Mouse (Mus musculus) neural tube, embryonic 11.5 days (tissue): ENCODE measurements at regions not wholly inside any gene's neighbourhood (a gene's known extent, or its start where the extent isn't known, plus 50 kb on each side); places are given as distances from the start of the nearest gene placed in this dataset.

Source experiments
- ATAC-seq: fragments of 200-750 bp; cut with Nextera tagmentation; 2 replicates; pipeline ENCODE4 v1.8.0; 2017; ENCODE audit warnings: moderate number of reproducible peaks, mild to moderate bottlenecking, moderate TSS enrichment, moderate library complexity; ENCODE audit not compliant: insufficient read depth, low FRiP score, low TSS enrichment
- DNase-seq: peaks from one replicate; pipeline ENCODE4 v3.0.0-alpha.2; 2015; ENCODE audit warnings: low spot score
- H3K27ac ChIP-seq: fragments of 300-500 bp; sonication (generic); 2 replicates; pipeline ENCODE4 v1.5.1; 2014; ENCODE audit warnings: low read depth, mild to moderate bottlenecking, low read length
- H3K27me3 ChIP-seq: fragments of 300-500 bp; sonication (generic); 2 replicates; pipeline ENCODE4 v1.6.1; 2014; ENCODE audit warnings: mild to moderate bottlenecking, low read length, mixed read lengths; ENCODE audit not compliant: control insufficient read depth, insufficient read depth
- H3K36me3 ChIP-seq: fragments of 300-500 bp; sonication (generic); 2 replicates; pipeline ENCODE4 v1.6.1; 2014; ENCODE audit warnings: mild to moderate bottlenecking, low read length, moderate library complexity, mixed read lengths; ENCODE audit not compliant: control insufficient read depth, insufficient read depth
- H3K4me1 ChIP-seq: fragments of 300-500 bp; sonication (generic); 2 replicates; pipeline ENCODE4 v1.6.1; 2014; ENCODE audit warnings: low read length, mixed read lengths; ENCODE audit not compliant: control insufficient read depth, insufficient read depth
- H3K4me2 ChIP-seq: fragments of 300-500 bp; sonication (generic); 2 replicates; pipeline ENCODE4 v1.6.1; 2014; ENCODE audit warnings: low read depth, mild to moderate bottlenecking, moderate library complexity
- H3K4me3 ChIP-seq: fragments of 300-500 bp; sonication (generic); 2 replicates; pipeline ENCODE4 v1.5.1; 2014; ENCODE audit warnings: low read depth, low read length
- H3K9ac ChIP-seq: fragments of 300-500 bp; sonication (generic); 2 replicates; pipeline ENCODE4 v1.6.1; 2014; ENCODE audit warnings: mild to moderate bottlenecking, low read length
- H3K9me3 ChIP-seq: fragments of 300-500 bp; sonication (generic); 2 replicates; pipeline ENCODE4 v1.6.1; 2016; ENCODE audit warnings: low read length; ENCODE audit not compliant: control insufficient read depth
- WGBS: fragments of 180-500 bp; shearing (Covaris S2); extraction: QIAGEN DNeasy Blood & Tissue Kit; methylation state at CpG from one replicate; pipeline ENCODE4 v1.1.7; 2014; 5-methylcytosine and 5-hydroxymethylcytosine counted together

DNA sequence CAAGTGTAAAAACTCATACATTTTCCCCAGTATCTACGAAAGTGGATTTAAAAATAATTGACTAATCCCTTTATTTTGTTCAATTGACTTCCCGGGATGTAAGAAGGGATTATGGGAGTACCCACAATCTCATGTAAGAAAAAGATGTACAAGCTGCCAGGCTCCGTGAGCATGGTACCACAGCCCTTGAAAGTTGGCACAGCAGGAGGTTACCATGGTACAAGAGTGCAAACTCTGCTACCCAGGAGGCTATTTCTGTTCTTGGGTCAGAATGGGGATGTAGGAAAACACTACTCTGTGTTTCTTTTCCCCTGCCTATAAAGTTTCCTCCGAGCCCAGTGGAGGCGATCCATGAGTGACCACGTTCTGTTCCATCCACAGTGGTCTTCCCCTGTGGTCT is 113.9 kb upstream of the Hdac4 start:
- H3K27ac ChIP-seq, result no peak overlapping the region
- no peaks in the 10 kb centered on the region for H3K4me1 ChIP-seq
- WGBS, result 87% methylated on average over 6 of the region's 6 CpGs
- H3K9ac ChIP-seq, result no peak overlapping the region
- H3K36me3 ChIP-seq, result no peaks in the 10 kb centered on the region
- ATAC-seq (no peak), DNase-seq (no peak)
- H3K4me2 ChIP-seq, result no peak overlapping the region
- no peak overlapping the region for H3K4me3 ChIP-seq
- H3K27me3 ChIP-seq, result no peaks in the 10 kb centered on the region
- H3K9me3 ChIP-seq, result no peaks in the 10 kb centered on the region

GRCm38 (mm10) chr1:92308537-92308936 is 113.0 kb upstream of the Hdac4 start:
- no peak overlapping the region for H3K27ac ChIP-seq
- no peaks in the 10 kb centered on the region for H3K36me3 ChIP-seq
- ATAC-seq (no peak), DNase-seq (no peak)
- no peak overlapping the region for H3K4me2 ChIP-seq
- H3K9me3 ChIP-seq, result no peaks in the 10 kb centered on the region
- no peak overlapping the region for H3K4me3 ChIP-seq
- no peaks in the 10 kb centered on the region for H3K27me3 ChIP-seq
- 88% methylated on average over 3 of the region's 3 CpGs for WGBS
- H3K4me1 ChIP-seq, result no peaks in the 10 kb centered on the region
- H3K9ac ChIP-seq, result no peak overlapping the region

DNA sequence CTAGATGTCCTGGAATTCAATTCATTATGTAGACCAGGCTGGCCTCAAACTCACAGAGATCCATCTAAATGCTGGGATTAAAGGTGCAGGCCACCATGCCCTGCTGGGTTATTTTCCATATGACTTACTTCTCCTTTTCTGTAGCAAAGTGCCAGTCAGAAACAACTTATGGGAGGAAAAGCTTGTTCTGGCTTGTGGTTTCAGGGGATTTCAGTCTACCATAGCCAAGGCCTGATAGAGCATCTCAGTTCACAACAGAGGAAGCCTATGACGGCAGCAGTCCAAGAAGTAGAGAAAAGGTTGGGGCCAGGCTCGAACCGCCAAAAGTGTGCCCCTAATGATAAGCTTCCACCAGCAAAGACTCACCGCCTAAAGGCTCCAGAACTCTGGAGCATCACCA is 110.5 kb upstream of the Hdac4 start:
- WGBS, result 91% methylated on average over 4 of the region's 4 CpGs
- Histone ChIP-seq H3K27ac (no peak overlapping the region), H3K36me3 (no peaks in the 10 kb centered on the region), H3K4me1 (no peaks in the 10 kb centered on the region), H3K4me3 (no peak overlapping the region), H3K4me2 (no peak overlapping the region), H3K9me3 (no peaks in the 10 kb centered on the region), H3K27me3 (no peaks in the 10 kb centered on the region), H3K9ac (no peak overlapping the region)
- DNase-seq, result no peak
- no peak for ATAC-seq

DNA sequence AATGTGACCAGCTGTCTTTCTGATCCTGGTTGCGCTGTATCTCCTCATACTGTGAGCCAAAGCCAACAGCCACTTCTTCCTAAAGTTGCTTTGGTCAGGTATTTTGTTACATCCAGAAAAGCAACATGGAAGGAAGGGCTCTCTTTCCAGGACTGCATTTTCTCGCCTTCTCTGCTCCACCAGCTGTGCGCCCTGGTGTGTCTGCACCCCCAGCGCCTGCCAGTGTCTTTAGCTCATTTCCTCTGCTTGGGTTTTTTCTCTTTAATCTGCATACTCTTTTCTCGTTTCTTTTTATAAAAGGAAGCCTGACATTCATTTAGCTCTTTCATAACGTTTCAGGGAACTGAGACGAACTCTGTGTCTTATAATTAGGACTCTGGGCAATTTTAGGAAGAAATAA is 103.5 kb upstream of the Hdac4 start:
- WGBS, result 73% methylated on average over 7 of the region's 7 CpGs

GRCm38 (mm10) chr1:92292681-92293380 is 97.3 kb upstream of the Hdac4 start:
- no peak overlapping the region for H3K27ac ChIP-seq
- WGBS, result 69% methylated on average over 7 of the region's 7 CpGs

More for the DNA sequence above, 103.5 kb upstream of the Hdac4 start:
- Histone ChIP-seq H3K36me3 (no peaks in the 10 kb centered on the region), H3K27me3 (no peaks in the 10 kb centered on the region), H3K4me1 (no peaks in the 10 kb centered on the region), H3K4me2 (no peak overlapping the region), H3K4me3 (no peak overlapping the region), H3K27ac (no peak overlapping the region), H3K9ac (no peak overlapping the region), H3K9me3 (no peaks in the 10 kb centered on the region)
- DNase-seq, result no peak
- no peak for ATAC-seq

DNA sequence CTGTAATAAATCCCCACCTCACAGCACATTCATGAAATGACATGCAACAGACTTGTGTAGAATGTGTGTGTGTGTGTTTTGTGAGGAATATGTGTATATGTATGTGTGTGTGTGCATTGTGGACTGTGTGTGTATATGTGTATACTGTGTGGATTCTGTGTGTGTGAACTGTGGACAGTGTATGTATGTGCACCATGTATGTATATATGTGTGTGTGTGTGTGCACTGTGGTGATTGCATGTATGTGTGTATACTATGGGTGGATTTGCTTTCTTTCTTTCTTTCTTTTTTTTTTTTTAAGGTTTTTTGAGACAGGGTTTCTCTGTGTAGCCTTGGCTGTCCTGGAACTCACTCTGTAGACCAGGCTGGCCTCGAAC is 91.5 kb upstream of the Hdac4 start:
- DNase-seq (no peak), ATAC-seq (no peak)
- no peaks in the 10 kb centered on the region; the same call in 1 of the 2 replicates for H3K4me1 ChIP-seq
- H3K9ac ChIP-seq, result no peak overlapping the region
- H3K4me2 ChIP-seq, result no peak overlapping the region
- H3K9me3 ChIP-seq, result no peaks in the 10 kb centered on the region
- H3K36me3 ChIP-seq, result no peaks in the 10 kb centered on the region
- 95% methylated on average over 1 of the region's 1 CpGs for WGBS
- no peaks in the 10 kb centered on the region for H3K27me3 ChIP-seq
- no peak overlapping the region for H3K4me3 ChIP-seq
- peak overlapping the region; percentile 67; the same call in 1 of the 2 replicates for H3K27ac ChIP-seq

More at GRCm38 (mm10) chr1:92292681-92293380, 97.3 kb upstream of the Hdac4 start:
- H3K4me2 ChIP-seq, result no peak overlapping the region
- DNase-seq, result no peak
- no peaks in the 10 kb centered on the region for H3K9me3 ChIP-seq
- no peak overlapping the region for H3K9ac ChIP-seq
- H3K4me3 ChIP-seq, result no peak overlapping the region
- no peak for ATAC-seq
- no peaks in the 10 kb centered on the region for H3K36me3 ChIP-seq
- no peaks in the 10 kb centered on the region for H3K4me1 ChIP-seq
- no peaks in the 10 kb centered on the region for H3K27me3 ChIP-seq

- H3K4me3 ChIP-seq, result no peak overlapping the region
- H3K4me2 ChIP-seq, result peak overlapping the region; percentile 26; the same call in 1 of the 2 replicates
- ATAC-seq (peak; percentile 71), DNase-seq (peak; percentile 62)
- H3K4me1 ChIP-seq, result no peaks in the 10 kb centered on the region; the same call in 1 of the 2 replicates
- no peak overlapping the region for H3K9ac ChIP-seq
- no peaks in the 10 kb centered on the region for H3K36me3 ChIP-seq
- H3K27me3 ChIP-seq, result no peaks in the 10 kb centered on the region
- no peaks in the 10 kb centered on the region for H3K9me3 ChIP-seq
- 32% methylated on average over 21 of the region's 21 CpGs for WGBS
- H3K27ac ChIP-seq, result peak overlapping the region; percentile 67
Measured at GRCm38 (mm10) chr1:92286013-92286965, 90.8 kb upstream of the Hdac4 start.

- Histone ChIP-seq H3K27me3 (no peaks in the 10 kb centered on the region), H3K9me3 (no peaks in the 10 kb centered on the region), H3K9ac (no peak overlapping the region), H3K27ac (no peak overlapping the region), H3K36me3 (no peaks in the 10 kb centered on the region), H3K4me1 (no peaks in the 10 kb centered on the region; the same call in 1 of the 2 replicates), H3K4me3 (no peak overlapping the region), H3K4me2 (no peak overlapping the region)
- WGBS, result 69% methylated on average over 4 of the region's 4 CpGs
- ATAC-seq (no peak), DNase-seq (no peak)
Measured at GRCm38 (mm10) chr1:92284155-92284554, 88.7 kb upstream of the Hdac4 start.
